Mouse (Mus musculus) erythroblast, embryonic 14.5 days (primary cell): ENCODE data around the gene Ahnak. TPM values are rescaled to one million over a fixed set of nuclear protein-coding genes. Genes with fewer than 3 reads are reported as not detected.

ENCODE experiments used
- H3K27me3 ChIP-seq: 2 replicates; pipeline ENCODE4 v1.6.1; 2012; ENCODE audit warnings: inconsistent platforms; ENCODE audit not compliant: control insufficient read depth
- H3K36me3 ChIP-seq: 2 replicates; pipeline ENCODE4 v1.6.1; 2012; ENCODE audit warnings: mild to moderate bottlenecking, inconsistent platforms; ENCODE audit not compliant: control insufficient read depth
- H3K4me1 ChIP-seq: 2 replicates; pipeline ENCODE4 v1.6.1; 2012; ENCODE audit warnings: inconsistent platforms; ENCODE audit not compliant: control insufficient read depth
- H3K4me3 ChIP-seq: replicated peaks from 2 replicates; pipeline ENCODE3; 2012; ENCODE audit warnings: moderate library complexity, mild to moderate bottlenecking, inconsistent platforms
- H3K9me3 ChIP-seq: 2 replicates; pipeline ENCODE4 v1.6.1; 2012; ENCODE audit warnings: low read length, inconsistent platforms, mixed read lengths; ENCODE audit not compliant: control insufficient read depth
- GATA1 ChIP-seq: IDR thresholded peaks from 2 replicates; pipeline ENCODE4 v1.6.1; 2012; ENCODE audit warnings: low read length, inconsistent platforms, mixed read lengths
- TAL1 ChIP-seq: IDR thresholded peaks from 3 replicates; pipeline ENCODE4 v1.6.1; 2012; ENCODE audit warnings: low read length, inconsistent platforms, mixed read lengths
- polyA plus RNA-seq: library from polyadenylated mRNA; stranded (reverse); fragments of >175 nt; gene quantifications from 2 replicates; pipeline ENCODE4 v1.2.3, GENCODE M21; 2012

Gene Ahnak
- polyA plus RNA-seq, 1 experiment, result 0.01 TPM

- no peak overlapping the region for H3K4me3 ChIP-seq
- H3K27me3 ChIP-seq, result peaks cover 54% of the 10 kb centered on the region
- peaks cover 30% of the 10 kb centered on the region for H3K4me1 ChIP-seq
- no peak for TF ChIP-seq GATA1
- no peak for TF ChIP-seq TAL1
- no peaks in the 10 kb centered on the region for H3K36me3 ChIP-seq
- no peaks in the 10 kb centered on the region for H3K9me3 ChIP-seq
Measured at GRCm38 (mm10) chr19:8991245-8991870, 2.3 kb downstream of the Ahnak start.

- H3K36me3 ChIP-seq, result no peaks in the 10 kb centered on the region
- H3K4me1 ChIP-seq, result peaks cover 30% of the 10 kb centered on the region
- H3K4me3 ChIP-seq, result no peak overlapping the region
- H3K9me3 ChIP-seq, result no peaks in the 10 kb centered on the region
- TF ChIP-seq GATA1 (no peak), TAL1 (no peak)
- peaks cover 49% of the 10 kb centered on the region for H3K27me3 ChIP-seq
Measured at GRCm38 (mm10) chr19:8991871-8992735, 3.0 kb downstream of the Ahnak start.

GRCm38 (mm10) chr19:8992769-8993624, 3.9 kb downstream of the Ahnak start:
- Histone ChIP-seq H3K27me3 (peaks cover 40% of the 10 kb centered on the region), H3K4me3 (no peak overlapping the region), H3K36me3 (no peaks in the 10 kb centered on the region), H3K4me1 (peaks cover 39% of the 10 kb centered on the region), H3K9me3 (no peaks in the 10 kb centered on the region)
- TF ChIP-seq GATA1 (no peak), TAL1 (no peak)

- TF ChIP-seq TAL1 (no peak), GATA1 (no peak)
- Histone ChIP-seq H3K4me3 (no peak overlapping the region), H3K4me1 (peaks cover 43% of the 10 kb centered on the region)
Measured at GRCm38 (mm10) chr19:8993625-8993912, 4.5 kb downstream of the Ahnak start.

DNA sequence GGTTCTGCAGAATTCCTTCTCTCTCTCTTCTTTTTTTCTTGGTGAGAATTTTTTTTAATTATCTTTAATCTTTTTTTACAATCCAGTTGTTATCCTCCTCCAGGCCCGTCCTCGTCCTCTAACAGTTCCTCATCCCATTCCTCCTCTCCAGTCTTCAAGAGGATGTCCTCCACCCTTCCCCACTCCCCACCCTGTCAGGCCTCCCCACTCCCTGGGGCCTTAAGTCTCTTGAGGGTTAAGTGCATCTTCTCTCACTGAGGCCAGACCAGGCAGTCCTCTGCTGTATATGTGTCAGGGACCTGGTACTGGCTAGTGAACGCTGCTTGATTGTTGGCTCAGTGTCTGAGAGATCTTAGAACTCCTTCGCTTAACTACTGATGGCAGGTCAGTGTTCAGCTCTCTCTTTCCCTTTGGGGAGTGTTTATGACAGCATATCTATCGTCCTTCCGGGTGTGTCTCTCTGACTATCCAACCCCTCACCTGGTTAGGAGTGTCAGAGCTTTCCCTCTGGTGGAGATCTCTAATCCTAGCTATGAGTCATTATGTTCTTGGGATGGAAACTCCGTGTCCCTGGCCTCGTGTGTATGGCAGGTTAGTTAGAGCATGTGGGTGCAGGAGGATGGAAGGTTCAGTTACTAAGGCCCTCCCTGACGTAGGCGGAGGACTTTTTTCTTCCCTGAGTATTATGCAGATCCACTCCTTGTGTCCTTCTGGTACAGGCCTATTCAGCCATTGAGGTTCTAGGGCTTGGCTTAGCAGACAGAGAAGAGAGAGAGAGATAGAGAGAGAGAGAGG, 5.9 kb downstream of the Ahnak start:
- H3K4me3 ChIP-seq, result no peak overlapping the region
- peaks cover 20% of the 10 kb centered on the region for H3K27me3 ChIP-seq
- TF ChIP-seq TAL1 (no peak), GATA1 (no peak)
- H3K36me3 ChIP-seq, result no peaks in the 10 kb centered on the region
- H3K4me1 ChIP-seq, result peaks cover 34% of the 10 kb centered on the region
- no peaks in the 10 kb centered on the region for H3K9me3 ChIP-seq

More at GRCm38 (mm10) chr19:8993625-8993912, 4.5 kb downstream of the Ahnak start:
- Histone ChIP-seq H3K36me3 (no peaks in the 10 kb centered on the region), H3K27me3 (peaks cover 34% of the 10 kb centered on the region), H3K9me3 (no peaks in the 10 kb centered on the region)

DNA sequence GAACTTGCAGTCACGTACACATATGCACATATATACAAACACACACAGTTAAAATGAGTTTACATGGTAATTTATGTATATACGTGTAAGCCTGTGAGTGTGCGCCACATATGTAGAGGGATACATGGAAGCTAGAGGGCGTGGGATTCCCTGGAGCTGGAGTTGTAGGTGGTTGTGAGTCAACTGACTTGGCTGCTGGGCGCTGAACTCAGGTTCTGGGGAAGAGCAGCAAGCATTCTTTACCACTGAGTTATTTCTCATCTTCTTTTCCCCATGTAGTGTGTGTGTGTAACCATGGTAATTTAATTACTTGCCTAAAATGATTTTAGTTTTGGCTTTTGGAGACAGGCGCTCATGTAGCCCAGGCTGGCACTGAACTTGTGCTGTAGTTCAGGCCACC, 7.5 kb downstream of the Ahnak start:
- no peaks in the 10 kb centered on the region for H3K36me3 ChIP-seq
- TF ChIP-seq GATA1 (no peak), TAL1 (no peak)
- peaks cover 4% of the 10 kb centered on the region for H3K27me3 ChIP-seq
- H3K9me3 ChIP-seq, result no peaks in the 10 kb centered on the region
- no peak overlapping the region for H3K4me3 ChIP-seq
- peaks cover 29% of the 10 kb centered on the region for H3K4me1 ChIP-seq

GRCm38 (mm10) chr19:8997546-8997945, 8.5 kb downstream of the Ahnak start:
- Histone ChIP-seq H3K4me3 (no peak overlapping the region), H3K36me3 (no peaks in the 10 kb centered on the region), H3K9me3 (no peaks in the 10 kb centered on the region), H3K4me1 (peaks cover 29% of the 10 kb centered on the region), H3K27me3 (no peaks in the 10 kb centered on the region; the same call in 1 of the 2 replicates)
- TF ChIP-seq GATA1 (no peak), TAL1 (no peak)

GRCm38 (mm10) chr19:8998546-8998945, 9.5 kb downstream of the Ahnak start:
- TF ChIP-seq TAL1, result no peak
- TF ChIP-seq GATA1, result no peak
- H3K27me3 ChIP-seq, result no peaks in the 10 kb centered on the region
- H3K4me3 ChIP-seq, result no peak overlapping the region
- H3K9me3 ChIP-seq, result no peaks in the 10 kb centered on the region
- no peaks in the 10 kb centered on the region for H3K36me3 ChIP-seq
- peaks cover 23% of the 10 kb centered on the region for H3K4me1 ChIP-seq
